Mouse (Mus musculus): ENCODE results near the gene Snrpa. TPM values are rescaled to one million over a fixed set of nuclear protein-coding genes. Genes with fewer than 3 reads are reported as not detected.

Snrpa gene
- polyA plus RNA-seq, 1 experiment from 2014 or later = 115 TPM

DNA sequence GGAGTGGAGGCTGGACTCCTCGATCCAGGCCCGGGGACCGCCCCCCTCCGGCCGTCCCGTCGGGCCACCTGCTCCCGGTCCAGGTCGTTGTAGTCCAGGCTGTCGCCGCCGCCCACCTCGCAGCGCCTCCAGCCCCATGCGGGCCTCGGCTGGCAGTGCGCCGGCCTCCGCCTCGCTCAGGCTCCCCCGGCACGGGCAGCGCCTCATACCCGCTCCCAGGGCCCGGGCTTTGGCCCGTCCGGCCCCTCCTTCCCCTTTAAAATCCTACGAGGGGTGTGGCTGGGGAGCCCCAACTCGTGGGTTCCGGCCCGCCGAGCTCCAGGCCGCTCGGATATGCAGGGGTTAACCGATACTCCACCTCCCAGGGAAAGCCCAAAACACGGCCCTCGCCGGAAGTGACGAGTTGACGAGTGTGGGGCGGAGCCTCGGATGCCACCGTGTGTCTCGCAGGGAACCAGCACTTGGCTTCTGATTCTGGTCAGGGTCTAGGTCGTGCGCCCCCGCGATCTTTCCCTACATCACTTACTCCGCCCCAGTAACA, 32.3 kb upstream of the Snrpa start, which contains the start of gene Itpkc:
Itpkc (minus strand) TSS at position 381 of the 541 bp plus-strand sequence.
- under 1% methylated on average over 36 of the region's 49 CpGs for WGBS (ENCODE audit: insufficient replicate concordance)
- DNase-seq (peak; percentile 90), ATAC-seq (ENCODE audit: low read depth) (peak; percentile 82)
- Histone ChIP-seq H3K4me2 (peak within 1 kb of the TSS; percentile 96), H3K4me1 (replicated peaks) (peaks cover 68% of the 10 kb centered on the region), H3K27ac (peak within 1 kb of the TSS; percentile 84), H3K4me3 (replicated peaks) (peak within 1 kb of the TSS; percentile 84), H3K27me3 (no peaks in the 10 kb centered on the region), H3K36me3 (no peaks in the 10 kb centered on the region), H3K9ac (peak within 1 kb of the TSS; percentile 88), H3K9me3 (replicated peaks) (no peaks in the 10 kb centered on the region)

DNA sequence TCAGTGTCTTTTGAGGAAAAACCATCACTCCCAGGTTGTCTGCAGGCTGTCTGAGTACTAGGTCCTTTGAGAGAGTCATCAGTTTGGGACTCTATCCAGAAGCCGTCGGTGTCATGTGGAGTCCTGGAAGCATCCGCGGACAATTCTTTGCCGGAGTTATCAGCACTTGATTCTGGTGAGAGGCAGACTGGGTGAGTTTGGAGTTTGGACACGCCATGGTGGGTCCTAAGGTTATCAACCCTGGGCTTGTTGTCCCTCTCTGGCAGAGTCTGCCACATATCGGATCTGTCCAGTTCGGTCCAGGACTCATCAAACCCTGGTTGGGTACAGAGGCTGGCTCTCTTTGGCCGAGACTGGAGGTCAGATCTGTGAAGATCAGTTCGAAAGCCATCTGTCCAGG, 31.6 kb upstream of the Snrpa start:
- H3K9me3 ChIP-seq (replicated peaks) = no peaks in the 10 kb centered on the region
- peaks cover 73% of the 10 kb centered on the region for H3K4me1 ChIP-seq (replicated peaks)
- H3K27me3 ChIP-seq = no peaks in the 10 kb centered on the region
- peak overlapping the region; percentile 88 for H3K9ac ChIP-seq
- H3K27ac ChIP-seq = peak overlapping the region; percentile 84
- no peaks in the 10 kb centered on the region for H3K36me3 ChIP-seq
- H3K4me2 ChIP-seq = peak overlapping the region; percentile 96
- DNase-seq (no peak), ATAC-seq (ENCODE audit: low read depth) (no peak)
- peak overlapping the region; percentile 84 for H3K4me3 ChIP-seq (replicated peaks)
- WGBS (ENCODE audit: insufficient replicate concordance) = 4% methylated on average over 10 of the region's 10 CpGs

DNA sequence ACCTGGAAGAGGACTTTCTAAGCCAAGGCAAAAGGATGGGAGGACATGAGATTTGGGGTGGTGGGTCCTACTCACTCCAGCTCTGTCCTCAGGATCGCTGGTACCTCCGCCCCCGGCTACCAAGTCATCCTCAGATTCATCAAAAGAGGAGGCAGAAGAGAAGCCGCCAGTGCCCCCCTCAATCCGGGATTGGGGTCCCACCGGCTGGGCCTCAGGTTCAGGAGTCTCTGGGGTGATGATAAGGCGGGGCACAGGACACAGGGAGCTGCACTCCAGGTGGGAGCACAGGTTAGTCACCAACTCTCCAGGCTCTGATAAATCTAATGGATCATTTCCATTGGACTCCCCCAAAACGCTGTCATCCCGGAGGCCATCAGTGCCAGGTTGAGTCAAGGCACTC, 31.2 kb upstream of the Snrpa start:
- 39% methylated on average over 9 of the region's 9 CpGs for WGBS (ENCODE audit: insufficient replicate concordance)
- H3K36me3 ChIP-seq = no peaks in the 10 kb centered on the region

DNA sequence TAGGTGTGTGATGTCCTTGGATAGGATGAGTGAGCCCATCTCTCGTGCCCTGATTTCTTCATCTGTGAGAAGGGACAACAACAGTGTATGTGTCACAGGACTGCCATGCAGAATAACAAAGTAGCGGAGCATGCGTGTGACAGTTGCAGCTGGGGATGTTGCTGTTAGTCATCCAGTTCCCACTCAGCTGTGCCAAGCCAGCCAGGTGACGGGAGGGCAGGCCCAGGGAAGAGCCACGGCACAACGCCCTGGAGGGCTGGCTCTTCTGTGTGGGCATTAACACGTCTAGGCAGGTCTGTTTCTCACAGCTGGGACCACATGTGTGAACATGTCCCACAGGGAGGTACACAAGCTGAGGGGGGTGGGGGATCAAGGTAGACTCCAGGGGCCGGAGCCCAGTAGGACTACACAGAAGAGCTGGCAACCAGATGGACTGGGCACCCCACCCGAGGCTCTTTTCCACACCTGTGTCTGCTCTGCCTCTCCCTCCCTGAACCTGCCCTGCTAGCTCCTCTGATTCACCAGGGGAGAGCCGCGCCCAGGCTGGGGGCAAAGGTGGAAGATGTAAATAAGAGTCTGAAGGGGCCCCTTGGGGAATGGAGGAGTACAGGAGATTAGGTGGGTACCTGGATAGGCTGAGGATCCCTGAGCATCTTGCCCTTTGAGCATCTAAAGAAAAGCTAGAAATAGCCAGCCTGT, 29.0 kb upstream of the Snrpa start:
- H3K36me3 ChIP-seq = no peaks in the 10 kb centered on the region; the same call in 1 of the 2 replicates
- H3K4me1 ChIP-seq (replicated peaks) = peaks cover 84% of the 10 kb centered on the region
- 83% methylated on average over 11 of the region's 11 CpGs for WGBS (ENCODE audit: insufficient replicate concordance)

More for the DNA sequence above, 31.2 kb upstream of the Snrpa start:
- DNase-seq (no peak), ATAC-seq (ENCODE audit: low read depth) (no peak)
- H3K27ac ChIP-seq = peak overlapping the region; percentile 84
- no peaks in the 10 kb centered on the region for H3K27me3 ChIP-seq
- no peaks in the 10 kb centered on the region for H3K9me3 ChIP-seq (replicated peaks)
- H3K4me2 ChIP-seq = peak overlapping the region; percentile 96
- H3K4me3 ChIP-seq (replicated peaks) = peak overlapping the region; percentile 84
- peaks cover 73% of the 10 kb centered on the region for H3K4me1 ChIP-seq (replicated peaks)
- peak overlapping the region; percentile 88 for H3K9ac ChIP-seq

DNA sequence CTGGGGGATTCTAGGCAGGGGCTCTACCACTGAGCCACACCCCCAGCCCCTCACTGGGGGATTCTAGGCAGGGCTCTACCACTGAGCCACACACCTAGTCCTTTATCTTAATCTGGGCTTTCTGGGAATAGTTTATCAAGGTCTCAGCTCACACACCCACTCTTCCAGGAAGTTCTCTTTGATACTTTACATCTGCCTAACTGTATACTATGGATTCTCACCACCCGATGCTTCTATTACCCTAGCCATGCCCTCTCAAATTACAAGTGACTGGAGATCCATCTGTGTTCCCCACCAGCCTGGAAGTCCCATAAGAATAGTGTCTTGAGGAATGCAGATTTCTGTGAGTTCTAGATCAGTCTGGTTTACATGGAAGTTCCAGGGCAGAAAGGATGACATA, 26.5 kb upstream of the Snrpa start:
- H3K9me3 ChIP-seq (replicated peaks) = no peaks in the 10 kb centered on the region
- DNase-seq = peak; percentile 17
- H3K27ac ChIP-seq = peak overlapping the region; percentile 56
- 39% methylated on average over 1 of the region's 1 CpGs for WGBS (ENCODE audit: insufficient replicate concordance)
- H3K4me3 ChIP-seq (replicated peaks) = no peak overlapping the region
- no peak overlapping the region for H3K9ac ChIP-seq
- H3K36me3 ChIP-seq = peaks cover 14% of the 10 kb centered on the region
- H3K4me1 ChIP-seq (replicated peaks) = peaks cover 72% of the 10 kb centered on the region
- peak overlapping the region; percentile 32 for H3K4me2 ChIP-seq
- no peaks in the 10 kb centered on the region for H3K27me3 ChIP-seq
- peak; percentile 79 for ATAC-seq (ENCODE audit: low read depth)

More for the DNA sequence above, 29.0 kb upstream of the Snrpa start:
- Histone ChIP-seq H3K9me3 (replicated peaks) (no peaks in the 10 kb centered on the region), H3K4me2 (peak overlapping the region; percentile 96), H3K27me3 (no peaks in the 10 kb centered on the region), H3K9ac (peak overlapping the region; percentile 88; the same call in 1 of the 2 replicates), H3K27ac (0 out of 2 replicates have a peak overlapping the region, but pooled peaks have one; percentile 13), H3K4me3 (replicated peaks) (0 out of 2 replicates have a peak overlapping the region, but pooled peaks have one; percentile 84)
- ATAC-seq (ENCODE audit: low read depth) = no peak
- no peak for DNase-seq

DNA sequence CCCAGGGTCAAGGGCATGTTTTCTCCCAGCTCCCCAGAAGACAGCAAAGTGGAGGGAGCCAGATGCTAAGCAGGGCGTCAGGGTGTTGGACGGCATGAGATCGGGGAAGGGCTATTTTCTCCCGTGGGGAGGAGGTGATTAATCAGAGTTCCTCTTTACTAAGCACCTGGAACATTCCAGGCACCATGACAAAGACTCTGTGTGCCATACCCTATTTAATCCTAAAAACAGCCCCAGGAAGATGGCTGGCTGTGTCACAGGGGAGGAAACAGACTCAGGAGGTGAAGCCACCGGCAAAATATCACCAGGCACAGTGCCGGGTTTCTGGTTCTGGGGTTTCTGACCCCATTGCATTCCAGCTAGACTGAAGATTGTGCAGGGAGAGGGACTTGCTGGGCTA, 25.9 kb upstream of the Snrpa start:
- no peak for ATAC-seq (ENCODE audit: low read depth)
- peak overlapping the region; percentile 56 for H3K27ac ChIP-seq
- H3K9ac ChIP-seq = no peak overlapping the region; the same call in 1 of the 2 replicates
- no peak overlapping the region for H3K4me3 ChIP-seq (replicated peaks)
- H3K9me3 ChIP-seq (replicated peaks) = no peaks in the 10 kb centered on the region
- DNase-seq = no peak
- H3K4me2 ChIP-seq = no peak overlapping the region
- H3K27me3 ChIP-seq = no peaks in the 10 kb centered on the region
- H3K4me1 ChIP-seq (replicated peaks) = peaks cover 66% of the 10 kb centered on the region
- 78% methylated on average over 6 of the region's 6 CpGs for WGBS (ENCODE audit: insufficient replicate concordance)
- peaks cover 18% of the 10 kb centered on the region for H3K36me3 ChIP-seq

DNA sequence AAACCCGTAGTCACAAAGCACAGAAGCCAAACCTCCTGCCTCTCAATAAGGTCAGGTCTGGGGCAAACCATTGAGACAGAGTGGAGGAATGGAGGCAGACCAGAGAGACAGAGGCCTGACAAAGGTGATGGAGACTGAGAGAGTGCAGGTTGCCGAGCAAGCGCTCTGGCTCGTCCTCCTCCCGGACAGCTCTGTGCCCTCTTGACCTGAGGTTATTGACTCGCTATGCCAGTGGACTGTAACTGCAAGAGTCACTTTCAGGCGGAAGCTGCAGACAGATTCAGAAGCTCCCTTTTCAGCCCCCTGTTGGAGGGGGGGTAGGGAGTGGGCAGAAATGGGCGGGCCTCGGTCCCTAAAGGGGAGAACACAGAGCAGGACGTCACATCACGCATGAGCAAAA, 23.9 kb upstream of the Snrpa start:
- Histone ChIP-seq H3K27me3 (no peaks in the 10 kb centered on the region), H3K4me2 (no peak overlapping the region), H3K4me1 (replicated peaks) (peaks cover 46% of the 10 kb centered on the region), H3K4me3 (replicated peaks) (no peak overlapping the region), H3K9me3 (replicated peaks) (no peaks in the 10 kb centered on the region), H3K9ac (no peak overlapping the region), H3K27ac (no peak overlapping the region), H3K36me3 (peaks cover 26% of the 10 kb centered on the region)
- WGBS (ENCODE audit: insufficient replicate concordance) = 77% methylated on average over 11 of the region's 11 CpGs
- no peak for DNase-seq
- ATAC-seq (ENCODE audit: low read depth) = peak; percentile 56

DNA sequence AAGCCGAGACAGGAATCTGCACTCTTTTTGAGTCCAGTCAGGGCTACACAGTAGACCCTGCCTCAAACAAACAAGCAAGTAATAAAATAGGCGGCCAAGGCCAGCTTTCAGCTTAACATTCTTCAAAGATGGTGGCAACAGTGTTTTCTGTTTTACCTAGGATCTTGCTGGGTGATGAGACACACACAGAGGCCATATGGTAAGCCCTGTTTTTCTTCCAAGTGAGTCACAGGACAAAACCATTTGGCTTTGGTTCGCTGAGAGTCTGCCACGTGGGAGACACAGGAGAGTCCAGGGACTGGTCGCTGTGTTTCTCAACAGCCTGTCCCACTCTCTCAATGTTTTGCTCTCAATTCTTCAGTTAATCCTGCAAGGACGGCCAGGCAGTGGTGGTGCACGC, 22.5 kb upstream of the Snrpa start:
- 74% methylated on average over 7 of the region's 7 CpGs for WGBS (ENCODE audit: insufficient replicate concordance)

DNA sequence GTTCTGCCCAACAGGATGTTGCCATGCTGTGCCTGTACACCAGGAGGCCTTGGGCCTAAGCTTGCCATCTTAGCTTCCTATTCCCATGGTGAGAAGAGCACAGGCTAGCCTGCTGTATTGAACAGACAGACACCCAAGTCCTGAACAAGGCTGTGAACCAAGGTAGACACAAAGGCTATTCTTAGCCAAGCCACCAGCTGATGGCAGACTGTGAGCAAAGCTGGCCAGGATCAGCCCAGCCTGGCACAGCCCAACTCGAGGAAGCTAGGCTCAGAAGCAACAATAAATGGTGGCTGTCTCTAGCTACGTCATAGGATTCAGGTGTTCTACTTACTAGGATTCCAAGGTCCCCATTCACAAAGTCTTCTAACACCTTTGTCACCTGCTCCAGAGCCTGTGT, 16.6 kb upstream of the Snrpa start:
- WGBS (ENCODE audit: insufficient replicate concordance) = 83% methylated on average over 2 of the region's 2 CpGs
- H3K9me3 ChIP-seq (replicated peaks) = no peaks in the 10 kb centered on the region
- peaks cover 71% of the 10 kb centered on the region for H3K36me3 ChIP-seq
- ATAC-seq (ENCODE audit: low read depth) (no peak), DNase-seq (no peak)
- no peak overlapping the region for H3K4me2 ChIP-seq
- H3K4me1 ChIP-seq (replicated peaks) = no peaks in the 10 kb centered on the region
- H3K9ac ChIP-seq = no peak overlapping the region
- no peak overlapping the region for H3K27ac ChIP-seq
- no peaks in the 10 kb centered on the region for H3K27me3 ChIP-seq
- no peak overlapping the region for H3K4me3 ChIP-seq (replicated peaks)

More for the DNA sequence above, 22.5 kb upstream of the Snrpa start:
- Histone ChIP-seq H3K36me3 (peaks cover 34% of the 10 kb centered on the region), H3K4me1 (replicated peaks) (peaks cover 33% of the 10 kb centered on the region), H3K27me3 (no peaks in the 10 kb centered on the region), H3K27ac (no peak overlapping the region), H3K4me3 (replicated peaks) (no peak overlapping the region), H3K9ac (no peak overlapping the region), H3K4me2 (no peak overlapping the region), H3K9me3 (replicated peaks) (no peaks in the 10 kb centered on the region)
- no peak for DNase-seq
- ATAC-seq (ENCODE audit: low read depth) = no peak

DNA sequence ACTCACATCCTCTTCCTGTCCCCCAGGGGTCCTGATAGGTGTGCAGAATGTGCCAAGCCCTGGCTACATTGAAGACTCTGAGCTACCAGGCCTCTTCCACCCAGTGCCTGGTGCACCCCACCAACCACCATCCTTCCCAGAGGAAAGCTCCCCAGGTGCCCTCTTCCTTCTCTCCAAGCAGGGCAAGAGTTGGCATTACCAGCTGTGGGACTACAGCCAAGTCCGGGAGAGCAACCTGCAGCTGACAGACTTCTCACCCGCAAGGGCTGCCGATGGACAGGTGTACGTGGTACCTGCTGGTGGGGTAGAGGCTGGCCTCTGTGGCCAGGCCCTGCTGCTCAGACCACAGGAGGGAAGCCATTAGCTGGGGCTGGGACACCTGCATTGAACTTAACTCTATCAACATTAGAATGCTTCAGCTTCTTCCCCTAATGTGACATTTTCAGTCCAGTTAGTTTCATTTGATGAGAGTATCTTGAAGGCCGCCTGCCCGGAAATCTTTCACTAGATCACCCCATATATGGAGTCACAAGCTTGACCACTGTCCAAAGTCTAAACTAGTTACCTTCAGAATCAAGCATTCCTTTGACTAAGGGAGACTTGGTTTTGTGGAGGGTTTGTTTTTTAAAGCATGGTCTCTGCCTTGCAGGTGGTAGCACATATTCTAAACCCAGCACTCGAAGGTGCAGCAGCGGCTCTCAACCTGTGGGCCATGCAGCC, 7.8 kb upstream of the Snrpa start:
- ATAC-seq (ENCODE audit: low read depth) (no peak), DNase-seq (no peak)
- H3K9ac ChIP-seq = no peak overlapping the region
- no peak overlapping the region for H3K4me3 ChIP-seq (replicated peaks)
- no peak overlapping the region for H3K27ac ChIP-seq
- no peaks in the 10 kb centered on the region for H3K27me3 ChIP-seq
- peaks cover 42% of the 10 kb centered on the region for H3K36me3 ChIP-seq
- no peak overlapping the region for H3K4me2 ChIP-seq
- 85% methylated on average over 8 of the region's 8 CpGs for WGBS (ENCODE audit: insufficient replicate concordance)
- no peaks in the 10 kb centered on the region for H3K9me3 ChIP-seq (replicated peaks)
- no peaks in the 10 kb centered on the region for H3K4me1 ChIP-seq (replicated peaks)

DNA sequence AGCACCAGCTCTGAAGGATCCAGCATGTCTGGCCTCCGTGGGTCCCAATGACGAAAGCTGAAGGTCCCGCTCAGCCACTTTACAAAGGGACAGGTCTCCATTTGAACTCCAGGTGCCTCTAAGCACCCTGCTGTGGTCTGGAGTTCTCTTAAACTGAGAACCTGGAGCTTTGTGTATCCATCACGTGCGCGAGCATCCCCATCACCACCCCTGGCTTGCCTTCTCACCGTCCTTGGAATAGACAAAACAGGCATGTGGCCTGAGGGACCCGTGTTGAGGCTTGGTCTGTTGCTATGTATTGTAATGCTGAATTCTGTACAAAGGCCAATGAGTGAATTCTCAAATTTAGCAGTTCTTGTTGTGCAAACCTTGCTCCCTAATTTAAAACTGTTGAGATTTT, 2.7 kb upstream of the Snrpa start:
- no peak for ATAC-seq (ENCODE audit: low read depth)
- Histone ChIP-seq H3K36me3 (peaks cover 30% of the 10 kb centered on the region), H3K4me2 (no peak overlapping the region), H3K27ac (no peak overlapping the region), H3K9me3 (replicated peaks) (no peaks in the 10 kb centered on the region), H3K27me3 (no peaks in the 10 kb centered on the region), H3K9ac (no peak overlapping the region), H3K4me3 (replicated peaks) (no peak overlapping the region), H3K4me1 (replicated peaks) (peaks cover 28% of the 10 kb centered on the region)
- no peak for DNase-seq
- 84% methylated on average over 8 of the region's 8 CpGs for WGBS (ENCODE audit: insufficient replicate concordance)
